Mouse (Mus musculus): ENCODE measurements at regions not wholly inside any gene's neighbourhood (a gene's known extent, or its start where the extent isn't known, plus 50 kb on each side); places are given as distances from the start of the nearest gene placed in this dataset.

GRCm38 (mm10) chr15:27303856-27304255, 162.6 kb upstream of the Ank start:
- TF ChIP-seq CHD2 (IDR thresholded peaks at IDR 0.05; ENCODE audit: low read depth, low read length) = no peak
- no peak for TF ChIP-seq ZC3H11A (IDR thresholded peaks at IDR 0.05; ENCODE audit: borderline replicate concordance, low read depth, low read length)
- TF ChIP-seq HCFC1 (IDR thresholded peaks at IDR 0.05; ENCODE audit: borderline replicate concordance, insufficient read depth, low read length) = no peak
- TF ChIP-seq MAFK (IDR thresholded peaks at IDR 0.05; ENCODE audit: insufficient read depth, low read depth, low read length) = no peak
- no peak for TF ChIP-seq ZNF384 (IDR thresholded peaks at IDR 0.05; ENCODE audit: low read depth, low read length)
